Mouse (Mus musculus): Measurements from ENCODE around the gene Fam8a1. TPM values are rescaled to one million over a fixed set of nuclear protein-coding genes. Genes with fewer than 3 reads are reported as not detected.

Fam8a1 gene
- polyA plus RNA-seq, 1 experiment from 2014 or later: 8.4 TPM

DNA sequence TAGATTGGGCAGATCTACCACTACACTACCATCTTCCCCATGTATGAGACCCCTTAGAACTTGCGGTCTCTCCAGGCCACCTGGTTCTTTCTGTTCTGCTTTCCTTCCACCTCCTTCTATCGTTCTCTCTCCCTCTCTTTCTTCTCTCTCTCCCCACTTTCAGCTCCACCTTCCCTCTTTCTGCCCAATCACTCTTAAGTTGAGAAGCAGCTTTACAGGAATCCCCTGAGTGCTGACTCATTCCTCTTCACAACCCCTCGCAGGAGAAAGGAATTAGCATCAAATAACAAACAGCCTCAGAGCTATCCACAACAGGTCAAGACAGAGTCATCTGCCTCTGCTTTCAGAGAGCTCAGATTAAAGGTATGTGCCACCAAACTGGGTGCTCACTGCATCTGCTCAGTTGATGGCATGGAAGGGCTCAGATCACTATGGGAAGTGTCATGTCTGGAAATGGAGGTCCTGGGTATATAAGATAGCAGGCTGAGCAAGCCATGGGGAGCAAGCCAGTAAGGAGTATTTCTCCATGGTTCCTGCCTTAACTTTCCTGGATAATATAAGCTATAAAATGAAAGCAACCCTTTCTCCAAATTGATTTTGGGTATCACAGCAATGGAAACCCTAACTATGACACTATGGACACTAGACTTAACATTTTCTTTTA is 46.8 kb downstream of the Fam8a1 start:
- Histone ChIP-seq H3K27ac (ENCODE audit: low read depth, low read length) (no peak overlapping the region), H3K4me2 (replicated peaks; ENCODE audit: low read depth, low read length) (no peak overlapping the region), H3K36me3 (ENCODE audit: control insufficient read depth, insufficient read depth, low read length) (no peaks in the 10 kb centered on the region; the same call in 1 of the 2 replicates), H3K4me1 (replicated peaks; ENCODE audit: control insufficient read depth, insufficient read depth, low read length) (no peaks in the 10 kb centered on the region), H3K9ac (ENCODE audit: low read depth, low read length) (no peak overlapping the region), H3K4me3 (ENCODE audit: low read depth, low read length) (no peak overlapping the region), H3K9me3 (ENCODE audit: control insufficient read depth, low read length) (no peaks in the 10 kb centered on the region), H3K27me3 (ENCODE audit: control insufficient read depth, insufficient read depth, low read length) (no peaks in the 10 kb centered on the region)
- no peak for DNase-seq (ENCODE audit: low spot score)
- no peak for ATAC-seq (ENCODE audit: low FRiP score)
- WGBS: 71% methylated on average over 3 of the region's 3 CpGs

DNA sequence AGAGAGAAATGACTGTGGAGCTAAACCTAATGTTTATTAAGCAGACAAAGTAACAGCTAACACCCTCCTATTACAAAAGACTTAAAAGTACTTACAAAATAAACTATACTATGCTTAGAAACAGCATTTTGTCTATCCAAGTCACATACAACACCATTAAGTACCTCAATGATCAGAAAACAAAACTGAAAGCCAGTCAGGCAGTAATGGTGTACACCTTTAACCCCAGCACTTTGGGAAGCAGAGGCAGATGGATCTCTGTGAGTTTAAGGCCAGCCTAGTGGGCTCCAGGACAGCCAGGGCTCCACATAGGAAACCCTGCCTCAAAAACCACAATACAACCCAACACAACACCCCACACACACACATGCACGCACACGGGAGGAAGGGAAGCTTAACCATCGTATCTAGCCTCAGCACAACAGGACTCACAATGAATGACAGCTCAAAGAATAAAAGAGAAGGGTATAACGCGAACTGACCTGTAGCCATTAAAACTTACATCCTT is 49.6 kb downstream of the Fam8a1 start:
- 84% methylated on average over 5 of the region's 5 CpGs for WGBS
- H3K4me1 ChIP-seq (replicated peaks; ENCODE audit: control insufficient read depth, insufficient read depth, low read length): no peaks in the 10 kb centered on the region
- H3K4me2 ChIP-seq (replicated peaks; ENCODE audit: low read depth, low read length): no peak overlapping the region
- no peak for DNase-seq (ENCODE audit: low spot score)
- H3K27me3 ChIP-seq (ENCODE audit: control insufficient read depth, insufficient read depth, low read length): no peaks in the 10 kb centered on the region
- no peak for ATAC-seq (ENCODE audit: low FRiP score)
- H3K4me3 ChIP-seq (ENCODE audit: low read depth, low read length): no peak overlapping the region
- no peaks in the 10 kb centered on the region for H3K9me3 ChIP-seq (ENCODE audit: control insufficient read depth, low read length)
- no peaks in the 10 kb centered on the region for H3K36me3 ChIP-seq (ENCODE audit: control insufficient read depth, insufficient read depth, low read length)
- H3K9ac ChIP-seq (ENCODE audit: low read depth, low read length): no peak overlapping the region
- H3K27ac ChIP-seq (ENCODE audit: low read depth, low read length): no peak overlapping the region

DNA sequence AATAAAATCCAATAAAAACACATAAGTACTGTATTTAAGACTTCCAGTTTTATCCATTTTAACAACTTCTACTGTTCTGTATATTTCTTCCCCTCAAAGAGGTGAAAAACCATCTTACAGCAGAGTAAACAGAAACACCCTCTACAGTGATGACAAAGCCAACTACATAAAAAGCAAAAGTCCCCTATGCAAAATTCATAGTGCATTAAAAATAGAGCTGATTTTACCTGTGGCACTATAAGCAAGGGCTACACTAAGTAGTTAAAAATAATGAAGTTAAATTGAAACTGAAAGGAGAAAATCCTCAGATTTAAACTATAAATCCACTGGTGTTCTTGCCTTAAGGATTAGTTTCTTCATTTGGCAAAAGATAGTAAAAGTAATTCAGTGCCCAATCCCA is 51.7 kb downstream of the Fam8a1 start:
- no peak for DNase-seq (ENCODE audit: low spot score)
- no peak for ATAC-seq (ENCODE audit: low FRiP score)
- no peak overlapping the region for H3K9ac ChIP-seq (ENCODE audit: low read depth, low read length)

GRCm38 (mm10) chr13:46724371-46724770 is 55.0 kb downstream of the Fam8a1 start:
- ATAC-seq (ENCODE audit: low FRiP score) (no peak), DNase-seq (ENCODE audit: low spot score) (no peak)
- H3K4me2 ChIP-seq (replicated peaks; ENCODE audit: low read depth, low read length): no peak overlapping the region
- no peaks in the 10 kb centered on the region for H3K4me1 ChIP-seq (replicated peaks; ENCODE audit: control insufficient read depth, insufficient read depth, low read length)
- no peak overlapping the region for H3K27ac ChIP-seq (ENCODE audit: low read depth, low read length)
- H3K9me3 ChIP-seq (ENCODE audit: control insufficient read depth, low read length): no peaks in the 10 kb centered on the region
- H3K27me3 ChIP-seq (ENCODE audit: control insufficient read depth, insufficient read depth, low read length): no peaks in the 10 kb centered on the region
- no peaks in the 10 kb centered on the region for H3K36me3 ChIP-seq (ENCODE audit: control insufficient read depth, insufficient read depth, low read length)
- H3K4me3 ChIP-seq (ENCODE audit: low read depth, low read length): no peak overlapping the region
- H3K9ac ChIP-seq (ENCODE audit: low read depth, low read length): no peak overlapping the region

More for the DNA sequence above, 51.7 kb downstream of the Fam8a1 start:
- Histone ChIP-seq H3K9me3 (ENCODE audit: control insufficient read depth, low read length) (no peaks in the 10 kb centered on the region), H3K27ac (ENCODE audit: low read depth, low read length) (no peak overlapping the region), H3K4me2 (replicated peaks; ENCODE audit: low read depth, low read length) (no peak overlapping the region), H3K4me1 (replicated peaks; ENCODE audit: control insufficient read depth, insufficient read depth, low read length) (no peaks in the 10 kb centered on the region), H3K27me3 (ENCODE audit: control insufficient read depth, insufficient read depth, low read length) (no peaks in the 10 kb centered on the region), H3K36me3 (ENCODE audit: control insufficient read depth, insufficient read depth, low read length) (no peaks in the 10 kb centered on the region), H3K4me3 (ENCODE audit: low read depth, low read length) (no peak overlapping the region)

DNA sequence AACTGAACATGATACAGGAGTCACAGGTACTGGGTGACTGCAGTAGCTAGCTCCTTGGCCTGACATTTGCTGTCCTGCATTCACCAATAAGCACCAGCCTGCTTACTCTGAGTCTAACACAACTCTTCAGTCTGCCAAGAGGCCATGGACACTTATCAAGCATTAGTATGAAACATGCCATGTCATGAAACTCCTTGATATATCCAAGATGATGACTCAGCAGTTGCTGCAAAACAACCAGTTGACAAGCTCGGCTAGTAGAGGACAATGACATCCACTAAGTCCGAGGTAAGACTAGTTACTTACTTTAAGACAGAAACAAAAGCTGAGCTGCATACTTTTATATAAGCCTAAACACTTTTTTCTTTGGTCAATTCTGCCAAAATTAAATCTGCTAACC is 55.9 kb downstream of the Fam8a1 start:
- DNase-seq (ENCODE audit: low spot score): no peak
- 35% methylated on average over 2 of the region's 2 CpGs for WGBS

GRCm38 (mm10) chr13:46726288-46727037 is 57.1 kb downstream of the Fam8a1 start:
- H3K36me3 ChIP-seq (ENCODE audit: control insufficient read depth, insufficient read depth, low read length): no peaks in the 10 kb centered on the region
- H3K27ac ChIP-seq (ENCODE audit: low read depth, low read length): peak overlapping the region; percentile 93
- H3K27me3 ChIP-seq (ENCODE audit: control insufficient read depth, insufficient read depth, low read length): no peaks in the 10 kb centered on the region
- no peaks in the 10 kb centered on the region for H3K4me1 ChIP-seq (replicated peaks; ENCODE audit: control insufficient read depth, insufficient read depth, low read length)
- peak overlapping the region; percentile 99 for H3K4me3 ChIP-seq (ENCODE audit: low read depth, low read length)
- DNase-seq (ENCODE audit: low spot score): peak; percentile 53
- no peaks in the 10 kb centered on the region for H3K9me3 ChIP-seq (ENCODE audit: control insufficient read depth, low read length)
- H3K9ac ChIP-seq (ENCODE audit: low read depth, low read length): peak overlapping the region; percentile 89
- peak overlapping the region; percentile 73 for H3K4me2 ChIP-seq (replicated peaks; ENCODE audit: low read depth, low read length)
- 1% methylated on average over 30 of the region's 30 CpGs for WGBS
- ATAC-seq (ENCODE audit: low FRiP score): no peak

More for the DNA sequence above, 55.9 kb downstream of the Fam8a1 start:
- ATAC-seq (ENCODE audit: low FRiP score): no peak
- Histone ChIP-seq H3K36me3 (ENCODE audit: control insufficient read depth, insufficient read depth, low read length) (no peaks in the 10 kb centered on the region), H3K9me3 (ENCODE audit: control insufficient read depth, low read length) (no peaks in the 10 kb centered on the region), H3K27ac (ENCODE audit: low read depth, low read length) (no peak overlapping the region), H3K4me1 (replicated peaks; ENCODE audit: control insufficient read depth, insufficient read depth, low read length) (no peaks in the 10 kb centered on the region), H3K4me2 (replicated peaks; ENCODE audit: low read depth, low read length) (peak overlapping the region; percentile 23), H3K9ac (ENCODE audit: low read depth, low read length) (no peak overlapping the region), H3K4me3 (ENCODE audit: low read depth, low read length) (no peak overlapping the region), H3K27me3 (ENCODE audit: control insufficient read depth, insufficient read depth, low read length) (no peaks in the 10 kb centered on the region)

GRCm38 (mm10) chr13:46727038-46727836 is 57.9 kb downstream of the Fam8a1 start:
- H3K27ac ChIP-seq (ENCODE audit: low read depth, low read length): peak overlapping the region; percentile 93
- H3K9me3 ChIP-seq (ENCODE audit: control insufficient read depth, low read length): no peaks in the 10 kb centered on the region
- peak overlapping the region; percentile 89 for H3K9ac ChIP-seq (ENCODE audit: low read depth, low read length)
- no peaks in the 10 kb centered on the region for H3K36me3 ChIP-seq (ENCODE audit: control insufficient read depth, insufficient read depth, low read length)
- peak overlapping the region; percentile 73 for H3K4me2 ChIP-seq (replicated peaks; ENCODE audit: low read depth, low read length)
- H3K4me1 ChIP-seq (replicated peaks; ENCODE audit: control insufficient read depth, insufficient read depth, low read length): no peaks in the 10 kb centered on the region
- H3K27me3 ChIP-seq (ENCODE audit: control insufficient read depth, insufficient read depth, low read length): no peaks in the 10 kb centered on the region
- WGBS: under 1% methylated on average over 66 of the region's 85 CpGs
- H3K4me3 ChIP-seq (ENCODE audit: low read depth, low read length): peak overlapping the region; percentile 99
- DNase-seq (ENCODE audit: low spot score) (peak; percentile 73), ATAC-seq (ENCODE audit: low FRiP score) (peak; percentile 88)
